Comparison of ENCODE assay signal across 20 mouse cellular contexts in the genomic region with DNA sequence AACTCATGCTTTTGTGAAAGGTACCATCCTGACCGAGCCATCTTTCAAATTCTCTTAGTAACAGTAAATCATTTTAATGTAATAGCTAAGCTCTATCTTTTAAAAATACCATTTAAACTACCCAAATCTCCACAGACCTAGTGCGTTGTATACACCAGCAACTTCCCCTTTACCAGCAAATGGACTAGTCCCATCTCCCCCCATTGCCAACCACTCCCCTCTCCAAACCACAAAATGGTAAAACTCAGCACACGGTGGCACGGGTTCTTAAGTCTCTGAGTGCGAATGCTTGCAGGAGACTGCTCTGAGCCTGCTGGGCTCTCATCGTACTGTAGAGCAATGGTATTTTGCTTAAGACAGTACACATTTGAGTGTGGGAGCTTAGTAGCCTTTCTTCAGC.
DNase-seq lines count a peak whose midpoint lies in the region; ATAC-seq lines count a peak whose summit lies in the region.
"Had no signal": no experiment of that assay in that cellular context is flagged by ENCODE, and none has a peak within 500 bp of the region (broad histone marks: within the 10 kb centered on the region; RNA-seq: fewer than 3 reads in every experiment).

No protein-coding gene starts in this region.

- DNase-seq in c-Kit-positive CD71-negative TER-119-negative erythroid progenitor cells, embryonic 14.5 days (ENCODE audit: low read depth): peak; percentile 9
- no peak for DNase-seq in thymus, postnatal 25 days
- no peak for DNase-seq in frontal cortex, postnatal 14 days (ENCODE audit: low spot score in 2 of 2)
- DNase-seq in left cerebral cortex, adult 8-10 months (ENCODE audit: low spot score in 2 of 2): no peak
- DNase-seq: adrenal gland, postnatal 10 days; adrenal gland, postnatal 36 days; cerebellum, adult 11 months; cerebellum, adult 2 months; cerebellum, adult 9-11 months; cerebellum, postnatal 25 days; embryo, embryonic 11 days; gastrocnemius, adult 2 months; gastrocnemius, postnatal 14 days; heart, adult 18-20 months; heart, postnatal 14 days; heart, postnatal 4 days had no signal

- ATAC-seq in granulocyte monocyte progenitor cell, adult 5-6 weeks (replicated peaks; ENCODE audit: poor library complexity, severe bottlenecking): peak; percentile 81
- peak; percentile 76 for ATAC-seq in megakaryocyte progenitor cell, adult 5-6 weeks (replicated peaks; ENCODE audit: poor library complexity)
- ATAC-seq: forebrain, embryonic 16.5 days; Patski had no signal
